Mouse (Mus musculus): ENCODE measurements around the gene Plk1.

- TF ChIP-seq CTCF (IDR thresholded peaks at IDR 0.05): no peak
- no peak for TF ChIP-seq EP300 (IDR thresholded peaks at IDR 0.05; ENCODE audit: insufficient read depth, low read depth, low read length)
Measured at GRCm38 (mm10) chr7:122219315-122219801, 60.1 kb downstream of the Plk1 start, which contains the start of gene Chp2.

Measured in heart, adult 2 months (tissue).